Mouse (Mus musculus) G1E (cell line): Measurements from ENCODE around the gene Gli1. TPM values are rescaled to one million over a fixed set of nuclear protein-coding genes. Genes with fewer than 3 reads are reported as not detected.

Source experiments
- ATAC-seq: 2 replicates; pipeline ENCODE4 v1.8.0; 2016; ENCODE audit warnings: mild to moderate bottlenecking; ENCODE audit not compliant: insufficient number of reproducible peaks, poor library complexity, low FRiP score, severe bottlenecking; ENCODE audit errors: extremely low read depth
- DNase-seq: peaks from one replicate; pipeline ENCODE4 v3.0.0; 2012; ENCODE audit warnings: low spot score
- H3K27me3 ChIP-seq: 2 replicates; pipeline ENCODE4 v1.6.1; 2012; ENCODE audit warnings: mild to moderate bottlenecking, low read length, inconsistent platforms; ENCODE audit not compliant: insufficient read depth
- H3K36me3 ChIP-seq: replicated peaks from 2 replicates; pipeline ENCODE3; 2012; ENCODE audit warnings: mild to moderate bottlenecking, inconsistent platforms
- H3K4me1 ChIP-seq: 2 replicates; pipeline ENCODE4 v1.6.1; 2012; ENCODE audit warnings: low read depth, low read length, inconsistent platforms, mixed read lengths; ENCODE audit not compliant: insufficient read depth
- H3K4me3 ChIP-seq: 2 replicates; pipeline ENCODE4 v1.5.1; 2012; ENCODE audit warnings: low read depth, mild to moderate bottlenecking, inconsistent platforms, low read length, moderate library complexity, mixed read lengths
- H3K9me3 ChIP-seq: replicated peaks from 2 replicates; pipeline ENCODE4 v1.6.1; 2012; ENCODE audit warnings: inconsistent platforms
- CTCF ChIP-seq: IDR thresholded peaks from 2 replicates; pipeline ENCODE4 v1.5.1; 2012; ENCODE audit warnings: low read depth, low read length, inconsistent platforms, mixed read lengths
- GATA1 ChIP-seq: IDR thresholded peaks from 2 replicates; pipeline ENCODE4 v1.6.1; 2012; ENCODE audit warnings: borderline replicate concordance, low read length, inconsistent platforms, mixed read lengths
- GATA2 ChIP-seq: IDR thresholded peaks from 2 replicates; pipeline ENCODE4 v1.6.1; 2012; ENCODE audit warnings: low read depth, low read length, inconsistent platforms, borderline replicate concordance
- POLR2AphosphoS5 ChIP-seq: IDR thresholded peaks from 2 replicates; pipeline ENCODE4 v1.6.1; 2012; ENCODE audit warnings: low read depth, low read length, inconsistent platforms; ENCODE audit not compliant: insufficient replicate concordance
- TAL1 ChIP-seq: conservative IDR thresholded peaks from 2 replicates; pipeline ENCODE4 v1.6.1; 2012; ENCODE audit warnings: low read depth, low read length, inconsistent platforms, mixed read lengths
- polyA plus RNA-seq: library from polyadenylated mRNA; stranded (reverse); fragments of >175 nt; gene quantifications from 2 replicates; pipeline ENCODE4 v1.2.3, GENCODE M21; 2012
- total RNA-seq, 2 experiments: library from RNA; stranded (forward) in 1 of 2; stranded (reverse) in 1 of 2; fragments of 200-1000 nt in 1 of 2; fragments of >200 nt in 1 of 2; fragmentation: Nextera tagmentation in 1 of 2; gene quantifications; 2 replicates each; pipeline ENCODE4 v1.2.3; 2014 to 2017

Gene Gli1
- total and polyA plus RNA-seq, 3 experiments = 0.11 to 0.23 (median 0.18) TPM

- no peak within 1 kb of the TSS for H3K4me3 ChIP-seq
- ATAC-seq (no peak), DNase-seq (no peak)
- H3K9me3 ChIP-seq = no peaks in the 10 kb centered on the region
- H3K4me1 ChIP-seq = peaks cover 15% of the 10 kb centered on the region
- TF ChIP-seq GATA1 = no peak
- H3K27me3 ChIP-seq = peaks cover 71% of the 10 kb centered on the region
- H3K36me3 ChIP-seq = no peaks in the 10 kb centered on the region
These were observed 12.4 kb upstream of the Gli1 start, which contains the start of gene Inhbe for GRCm38 (mm10) chr10:127353909-127354895. Gene Inhbe, minus strand, starts transcription at chr10:127354411.

DNA sequence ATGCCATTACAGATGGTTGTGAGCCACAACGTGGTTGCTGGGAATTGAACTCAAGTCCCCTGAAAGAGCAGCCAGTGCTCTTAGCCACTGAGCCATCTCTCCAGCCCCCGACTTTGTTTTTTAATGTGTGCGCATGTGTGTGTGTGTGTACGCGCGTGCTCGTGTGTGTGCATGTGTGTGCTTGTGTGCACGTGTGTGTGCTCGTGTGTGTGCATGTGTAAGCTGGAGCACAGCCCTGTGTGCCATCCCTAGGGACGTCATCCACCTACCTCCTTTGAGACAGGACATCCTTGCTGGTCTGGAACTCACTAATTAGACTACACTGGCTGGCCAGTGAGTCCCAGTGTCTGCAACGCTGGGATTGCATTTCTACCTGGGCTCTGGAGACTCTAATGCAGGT, 11.0 kb upstream of the Gli1 start:
- Histone ChIP-seq H3K4me3 (no peak overlapping the region), H3K9me3 (no peaks in the 10 kb centered on the region), H3K4me1 (peaks cover 17% of the 10 kb centered on the region), H3K36me3 (no peaks in the 10 kb centered on the region), H3K27me3 (peaks cover 68% of the 10 kb centered on the region)
- no peak for TF ChIP-seq TAL1
- no peak for TF ChIP-seq GATA2
- no peak for TF ChIP-seq CTCF
- TF ChIP-seq POLR2AphosphoS5 = no peak
- no peak for TF ChIP-seq GATA1
- no peak for DNase-seq
- ATAC-seq = no peak

DNA sequence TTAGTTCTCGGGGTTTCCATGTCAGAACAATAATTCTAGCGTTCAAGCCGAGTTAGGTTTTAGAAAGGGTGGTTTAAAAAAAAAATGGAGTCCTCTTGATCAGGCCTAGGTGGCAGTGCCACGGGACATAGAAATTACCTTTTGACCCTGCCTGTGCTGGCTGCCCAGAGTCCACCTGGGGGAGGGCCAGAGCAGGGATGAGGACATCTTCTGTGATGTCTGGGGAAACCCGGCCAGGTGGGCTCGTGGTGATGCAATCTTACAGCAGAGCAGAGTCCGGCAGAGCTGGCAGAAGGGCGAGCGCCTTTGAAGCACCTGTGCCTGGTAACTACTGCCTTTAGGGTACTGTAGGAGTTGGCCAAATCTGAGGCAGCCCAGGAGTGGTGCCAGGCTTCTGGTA, 10.4 kb upstream of the Gli1 start:
- DNase-seq (no peak), ATAC-seq (no peak)
- H3K4me3 ChIP-seq = no peak overlapping the region
- no peaks in the 10 kb centered on the region for H3K36me3 ChIP-seq
- no peak for TF ChIP-seq POLR2AphosphoS5
- no peak for TF ChIP-seq GATA2
- TF ChIP-seq GATA1 = no peak
- TF ChIP-seq TAL1 = no peak
- no peak for TF ChIP-seq CTCF
- no peaks in the 10 kb centered on the region for H3K9me3 ChIP-seq
- peaks cover 17% of the 10 kb centered on the region for H3K4me1 ChIP-seq
- peaks cover 62% of the 10 kb centered on the region for H3K27me3 ChIP-seq

- Histone ChIP-seq H3K27me3 (peaks cover 58% of the 10 kb centered on the region), H3K4me3 (no peak overlapping the region), H3K9me3 (no peaks in the 10 kb centered on the region), H3K36me3 (no peaks in the 10 kb centered on the region), H3K4me1 (peaks cover 17% of the 10 kb centered on the region)
- DNase-seq (no peak), ATAC-seq (no peak)
- TF ChIP-seq GATA2 (no peak), GATA1 (no peak)
These were observed 9.9 kb upstream of the Gli1 start for GRCm38 (mm10) chr10:127351719-127352118.

DNA sequence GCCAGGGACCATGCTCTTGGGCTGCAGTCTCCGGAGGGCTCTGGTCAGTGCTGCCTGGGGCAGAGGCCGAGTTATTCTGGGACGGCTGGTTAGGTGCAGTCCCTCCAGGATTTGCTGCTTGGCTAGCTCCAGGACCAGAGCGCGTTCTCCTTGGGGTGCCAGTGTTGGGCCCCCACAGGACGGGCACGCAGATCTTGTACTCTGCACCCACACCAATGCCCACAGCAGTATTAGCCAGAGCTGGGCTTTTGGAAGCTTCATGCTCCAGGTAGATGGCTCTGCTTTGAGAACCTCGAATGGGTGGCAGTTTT, 9.5 kb upstream of the Gli1 start:
- DNase-seq = no peak
- TF ChIP-seq GATA2 (no peak), POLR2AphosphoS5 (no peak), TAL1 (no peak), GATA1 (no peak), CTCF (no peak)

DNA sequence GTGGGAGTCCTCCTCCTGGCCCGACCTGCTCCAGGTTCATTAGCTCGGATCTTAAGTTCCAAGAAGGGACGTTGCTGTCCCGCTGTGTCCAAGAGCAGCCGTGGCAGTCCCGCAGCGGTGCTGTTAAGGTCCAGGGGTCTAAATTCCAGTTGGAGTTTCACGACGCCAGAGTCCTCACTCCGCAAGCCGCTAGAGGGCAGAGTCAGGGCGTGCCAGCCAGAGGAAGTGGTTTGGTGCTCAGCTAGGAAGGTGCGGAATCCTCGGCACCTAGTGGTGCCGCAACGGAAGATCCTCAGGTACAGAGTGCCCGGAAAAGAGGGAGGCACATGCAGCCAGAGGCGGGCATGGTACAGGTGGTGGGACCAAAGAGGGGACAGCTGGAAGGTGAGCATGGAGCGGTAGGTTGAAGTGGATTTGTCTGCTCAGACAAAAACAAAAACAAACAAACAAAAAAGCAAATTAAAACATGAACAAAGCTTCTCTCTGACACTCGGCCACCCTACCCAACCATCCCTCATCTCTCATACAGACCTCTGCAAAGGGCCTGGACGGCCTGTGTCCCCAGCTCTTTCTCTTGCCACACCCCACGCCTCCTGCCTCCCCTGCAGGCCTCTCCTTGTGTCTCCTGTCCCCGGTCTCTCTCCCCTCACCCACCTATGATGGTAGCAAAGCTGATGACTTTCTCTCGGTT, 9.0 kb upstream of the Gli1 start:
- TF ChIP-seq GATA1 = no peak
- TF ChIP-seq POLR2AphosphoS5 = no peak
- no peak for TF ChIP-seq TAL1
- TF ChIP-seq CTCF = peak; percentile 58
- peaks cover 17% of the 10 kb centered on the region for H3K4me1 ChIP-seq
- H3K4me3 ChIP-seq = peak overlapping the region; percentile 49; the same call in 1 of the 2 replicates
- H3K36me3 ChIP-seq = no peaks in the 10 kb centered on the region
- DNase-seq = peak; percentile 64
- no peaks in the 10 kb centered on the region for H3K9me3 ChIP-seq
- ATAC-seq = peak; percentile 57
- H3K27me3 ChIP-seq = peaks cover 51% of the 10 kb centered on the region

More for the DNA sequence above, 9.5 kb upstream of the Gli1 start:
- no peaks in the 10 kb centered on the region for H3K36me3 ChIP-seq
- H3K9me3 ChIP-seq = no peaks in the 10 kb centered on the region
- peaks cover 56% of the 10 kb centered on the region for H3K27me3 ChIP-seq
- H3K4me1 ChIP-seq = peaks cover 17% of the 10 kb centered on the region
- no peak overlapping the region for H3K4me3 ChIP-seq
- no peak for ATAC-seq
